Mouse (Mus musculus): Measurements from ENCODE around the gene Naif1.

The Naif1 gene

GRCm38 (mm10) chr2:32501754-32502324, 51.6 kb downstream of the Naif1 start:
- DNase-seq (ENCODE audit: low spot score), result no peak

- DNase-seq (ENCODE audit: low spot score), result peak; percentile 34
These were observed 52.6 kb downstream of the Naif1 start for GRCm38 (mm10) chr2:32502843-32503242.

GRCm38 (mm10) chr2:32503588-32503987, 53.3 kb downstream of the Naif1 start:
- DNase-seq (ENCODE audit: low spot score), result no peak

- no peak for DNase-seq (ENCODE audit: low spot score)
These were observed 55.3 kb downstream of the Naif1 start for GRCm38 (mm10) chr2:32505536-32505935.

All from lung, postnatal 25 days (tissue).